Mouse (Mus musculus): ENCODE data around the gene Slc17a5.

GRCm38 (mm10) chr9:78541758-78542157 lies 46.1 kb downstream of the Slc17a5 start:
- TF ChIP-seq CTCF (IDR thresholded peaks at IDR 0.05; ENCODE audit: low read depth, low read length) (no peak), POLR2A (IDR thresholded peaks at IDR 0.05; ENCODE audit: insufficient read depth, low read length) (no peak), EP300 (IDR thresholded peaks at IDR 0.05; ENCODE audit: insufficient read depth, low read depth, low read length) (no peak)

Measured in ES-Bruce4 (cell line).